9 mouse cellular contexts compared by ENCODE assay signal in genomic region chr12:49171014-49171677, GRCm38 (mm10).
DNase-seq lines count a peak whose midpoint lies in the region; ATAC-seq and TF ChIP-seq lines count a peak whose summit lies in the region.
"Had no signal": no experiment of that assay in that cellular context is flagged by ENCODE, and none has a peak within 500 bp of the region (broad histone marks: within the 10 kb centered on the region; RNA-seq: fewer than 3 reads in every experiment).

No protein-coding gene starts in this region.

- no peaks in the 10 kb centered on the region for H3K4me1 ChIP-seq in limb, embryonic 14.5 days (ENCODE audit: control insufficient read depth, insufficient read depth, low read length)
- H3K4me1 ChIP-seq in limb, embryonic 10.5 days, result no peaks in the 10 kb centered on the region
- H3K4me1 ChIP-seq in hindbrain, embryonic 12.5 days, result no peaks in the 10 kb centered on the region
- H3K4me1 ChIP-seq in liver, embryonic 12.5 days, result no peaks in the 10 kb centered on the region
- H3K4me1 ChIP-seq: heart, embryonic 13.5 days had no signal

- 40% methylated on average over 1 of the region's 1 CpGs for WGBS in limb, embryonic 14.5 days
- 65% methylated on average over 1 of the region's 1 CpGs for WGBS in limb, embryonic 10.5 days
- 63% methylated on average over 1 of the region's 1 CpGs for WGBS in hindbrain, embryonic 12.5 days
- WGBS in liver, embryonic 12.5 days (ENCODE audit: insufficient replicate concordance), result 21% methylated on average over 1 of the region's 1 CpGs

- no peak for TF ChIP-seq POLR2A in limb, embryonic 14.5 days (IDR thresholded peaks at IDR 0.05; ENCODE audit: borderline replicate concordance, extremely low read depth, insufficient read depth, insufficient read length)

- no peaks in the 10 kb centered on the region for H3K36me3 ChIP-seq in limb, embryonic 14.5 days (ENCODE audit: control insufficient read depth, insufficient read depth, low read length)
- H3K36me3 ChIP-seq in limb, embryonic 10.5 days, result no peaks in the 10 kb centered on the region
- H3K36me3 ChIP-seq in hindbrain, embryonic 12.5 days, result no peaks in the 10 kb centered on the region
- H3K36me3 ChIP-seq in liver, embryonic 12.5 days, result no peaks in the 10 kb centered on the region
- H3K36me3 ChIP-seq: heart, embryonic 13.5 days had no signal

- no peaks in the 10 kb centered on the region for H3K9me3 ChIP-seq in limb, embryonic 14.5 days (ENCODE audit: control insufficient read depth, low read length)
- no peaks in the 10 kb centered on the region for H3K9me3 ChIP-seq in limb, embryonic 10.5 days (replicated peaks)
- no peaks in the 10 kb centered on the region for H3K9me3 ChIP-seq in hindbrain, embryonic 12.5 days (replicated peaks)
- no peaks in the 10 kb centered on the region for H3K9me3 ChIP-seq in liver, embryonic 12.5 days (replicated peaks)
- H3K9me3 ChIP-seq: heart, embryonic 13.5 days had no signal

- H3K9ac ChIP-seq in limb, embryonic 14.5 days (ENCODE audit: low read depth, low read length, severe bottlenecking), result no peak overlapping the region
- H3K9ac ChIP-seq in hindbrain, embryonic 12.5 days, result no peak overlapping the region
- H3K9ac ChIP-seq in liver, embryonic 12.5 days, result no peak overlapping the region
- H3K9ac ChIP-seq: heart, embryonic 13.5 days had no signal

- H3K4me2 ChIP-seq in limb, embryonic 14.5 days (replicated peaks; ENCODE audit: low read depth, low read length, severe bottlenecking), result no peak overlapping the region
- no peak overlapping the region for H3K4me2 ChIP-seq in hindbrain, embryonic 12.5 days (replicated peaks)
- H3K4me2 ChIP-seq in liver, embryonic 12.5 days, result no peak overlapping the region
- H3K4me2 ChIP-seq: heart, embryonic 13.5 days had no signal

- H3K27me3 ChIP-seq in limb, embryonic 14.5 days (ENCODE audit: control insufficient read depth, insufficient read depth, low read length), result no peaks in the 10 kb centered on the region
- H3K27me3 ChIP-seq in limb, embryonic 10.5 days (ENCODE audit: low read depth, poor library complexity, severe bottlenecking), result no peaks in the 10 kb centered on the region
- H3K27me3 ChIP-seq in hindbrain, embryonic 12.5 days, result no peaks in the 10 kb centered on the region
- H3K27me3 ChIP-seq in liver, embryonic 12.5 days (replicated peaks), result no peaks in the 10 kb centered on the region
- H3K27me3 ChIP-seq: heart, embryonic 13.5 days had no signal

- DNase-seq in limb, embryonic 14.5 days (ENCODE audit: low spot score), result peak; percentile 47
- no peak for DNase-seq in limb, embryonic 10.5 days (ENCODE audit: low spot score)
- peak; percentile 7 for DNase-seq in R1 (ENCODE audit: low read depth, low spot score)
- peak; percentile 13 for DNase-seq in retina, postnatal 7 days (ENCODE audit: low read depth, low spot score)
- DNase-seq in B cell, adult 2 months, result no peak
- DNase-seq: spleen, adult 18-20 months had no signal

- H3K27ac ChIP-seq in limb, embryonic 14.5 days (replicated peaks; ENCODE audit: low read depth, low read length), result no peak overlapping the region
- no peak overlapping the region for H3K27ac ChIP-seq in limb, embryonic 10.5 days
- no peak overlapping the region for H3K27ac ChIP-seq in hindbrain, embryonic 12.5 days
- no peak overlapping the region for H3K27ac ChIP-seq in liver, embryonic 12.5 days
- H3K27ac ChIP-seq: heart, embryonic 13.5 days had no signal

- no peak for ATAC-seq in limb, embryonic 14.5 days (ENCODE audit: low FRiP score, low read depth)
- ATAC-seq in hindbrain, embryonic 12.5 days (ENCODE audit: low FRiP score), result 0 out of 2 replicates have a peak, but pooled peaks have one; percentile 52
- no peak for ATAC-seq in liver, embryonic 12.5 days

- H3K4me3 ChIP-seq in limb, embryonic 14.5 days (replicated peaks; ENCODE audit: low read length), result no peak overlapping the region
- H3K4me3 ChIP-seq in limb, embryonic 10.5 days, result no peak overlapping the region
- H3K4me3 ChIP-seq in hindbrain, embryonic 12.5 days, result no peak overlapping the region
- H3K4me3 ChIP-seq in liver, embryonic 12.5 days, result no peak overlapping the region
- H3K4me3 ChIP-seq: heart, embryonic 13.5 days had no signal

Comparison
In these comparisons a context has a peak if more than half of its experiments do, and no peak if none do; other contexts are left out.
1. DNase-seq: peak in limb, embryonic 14.5 days (single experiment), R1 (single experiment) and retina, postnatal 7 days (single experiment); none in limb, embryonic 10.5 days (single experiment) and B cell, adult 2 months (0 of 2).